Mouse (Mus musculus) E14TG2a.4 (cell line): ENCODE results near the gene Polh.

Experiments
- CTCF ChIP-seq: conservative IDR thresholded peaks from 2 replicates; pipeline ENCODE4 v1.5.1; 2014; ENCODE audit warnings: low read length
- NANOG ChIP-seq: IDR thresholded peaks from 2 replicates; pipeline ENCODE4 v1.6.1; 2014; ENCODE audit warnings: borderline replicate concordance, low read length, mixed read lengths
- POU5F1 ChIP-seq: IDR thresholded peaks from 2 replicates; pipeline ENCODE4 v1.6.1; 2014; ENCODE audit warnings: low read length, borderline replicate concordance

DNA sequence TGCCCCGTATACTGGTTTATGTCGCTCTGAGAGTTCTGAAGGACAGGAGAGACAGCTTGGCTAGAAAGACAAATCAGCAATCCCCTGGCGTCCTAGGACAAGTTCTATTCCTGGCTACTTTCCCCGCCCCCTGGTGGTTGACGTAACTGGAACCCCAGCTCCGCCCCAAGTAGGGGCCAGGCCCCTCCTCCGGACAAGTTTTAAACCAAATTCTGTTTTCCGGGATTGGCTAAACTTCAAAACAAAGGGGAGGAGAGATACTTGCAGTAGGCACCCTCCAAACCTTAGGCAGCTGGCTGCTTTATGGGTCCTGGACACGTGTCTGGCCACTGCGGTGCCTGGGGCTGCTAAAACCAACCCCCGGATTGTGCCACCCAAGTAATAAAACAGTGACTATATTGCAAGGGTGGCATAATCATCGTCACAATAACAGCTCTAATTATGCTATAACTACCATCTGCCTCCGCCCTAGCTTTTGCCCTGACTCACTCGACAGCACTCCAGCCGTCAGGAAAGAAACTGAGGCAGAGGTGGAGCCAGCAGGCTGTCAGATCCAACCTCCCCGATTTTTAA, 42.3 kb downstream of the Polh start:
- TF ChIP-seq CTCF (peak; percentile 34), POU5F1 (no peak), NANOG (no peak)
